Mouse (Mus musculus): ENCODE results near the gene Gpr160. TPM values are rescaled to one million over a fixed set of nuclear protein-coding genes. Genes with fewer than 3 reads are reported as not detected.
"Not testable (repeated sequence)": the region's sequence is repeated elsewhere in the genome, so short reads cannot be mapped to it uniquely, and the experiment has no call there.

Gpr160 gene
- under 1 TPM; 0.84 to 0.88 TPM for total RNA-seq (2021)
- long read RNA-seq, experiment 1: 0 reads
- long read RNA-seq, experiment 2: 0 reads

- peak; percentile 55 for DNase-seq (ENCODE audit: low spot score)
Measured at GRCm38 (mm10) chr3:30855604-30856458, at the start of gene Gpr160. TSS of gene Gpr160 (plus strand) at chr3:30855950.

DNA sequence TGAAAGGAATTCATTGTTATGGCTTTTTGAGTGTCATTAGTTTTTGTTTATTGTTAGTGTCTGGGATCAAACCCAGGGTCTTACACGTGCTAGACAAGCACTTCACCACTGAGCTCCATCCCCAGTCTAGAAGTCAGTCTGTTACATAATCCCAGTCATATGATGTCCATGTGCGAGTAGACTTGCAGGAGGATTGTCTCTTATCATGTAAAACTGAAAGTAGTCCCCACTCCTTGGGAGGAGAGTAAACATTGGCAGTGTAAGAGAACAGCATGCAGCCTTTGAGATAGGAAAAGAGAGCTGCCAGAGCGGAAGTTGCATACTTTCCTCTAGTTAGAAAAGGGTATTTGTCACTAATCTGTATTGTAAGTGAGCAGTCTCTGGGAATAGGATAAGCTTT, 42.9 kb upstream of the Gpr160 start:
- DNase-seq (ENCODE audit: low spot score): no peak

GRCm38 (mm10) chr3:30818630-30819125, 37.1 kb upstream of the Gpr160 start:
- no peak for DNase-seq (ENCODE audit: low spot score)

GRCm38 (mm10) chr3:30822163-30822562, 33.6 kb upstream of the Gpr160 start:
- DNase-seq (ENCODE audit: low spot score): no peak

GRCm38 (mm10) chr3:30826069-30826468, 29.7 kb upstream of the Gpr160 start:
- DNase-seq (ENCODE audit: low spot score): no peak

GRCm38 (mm10) chr3:30831848-30832606, 23.7 kb upstream of the Gpr160 start:
- no peak for DNase-seq (ENCODE audit: low spot score)

DNA sequence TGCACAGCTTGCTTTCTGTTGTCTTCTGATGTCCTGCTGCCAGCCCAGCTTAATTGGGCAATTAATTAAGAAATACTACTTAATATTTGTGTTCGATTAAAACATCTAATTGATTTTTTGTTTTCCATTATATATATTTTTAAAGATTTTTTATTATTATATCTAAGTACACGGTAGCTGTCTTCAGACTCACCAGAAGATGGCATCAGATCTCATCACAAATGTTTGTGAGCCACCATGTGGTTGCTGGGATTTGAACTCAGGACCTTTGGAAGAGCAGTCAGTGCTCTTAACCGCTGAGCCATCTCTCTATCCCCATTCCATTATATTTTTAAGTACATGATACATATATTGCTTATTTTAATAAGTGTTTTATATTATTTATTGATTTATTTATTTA, 22.5 kb upstream of the Gpr160 start:
- no peak for DNase-seq (ENCODE audit: low spot score)

GRCm38 (mm10) chr3:30845755-30846154, 10.0 kb upstream of the Gpr160 start:
- DNase-seq (ENCODE audit: low spot score): no peak

GRCm38 (mm10) chr3:30847413-30847812, 8.3 kb upstream of the Gpr160 start:
- DNase-seq (ENCODE audit: low spot score): no peak

GRCm38 (mm10) chr3:30851422-30851821, 4.3 kb upstream of the Gpr160 start:
- DNase-seq (ENCODE audit: low spot score): no peak

- no peak for DNase-seq (ENCODE audit: low spot score)
Measured at GRCm38 (mm10) chr3:30853596-30853995, 2.2 kb upstream of the Gpr160 start.

DNA sequence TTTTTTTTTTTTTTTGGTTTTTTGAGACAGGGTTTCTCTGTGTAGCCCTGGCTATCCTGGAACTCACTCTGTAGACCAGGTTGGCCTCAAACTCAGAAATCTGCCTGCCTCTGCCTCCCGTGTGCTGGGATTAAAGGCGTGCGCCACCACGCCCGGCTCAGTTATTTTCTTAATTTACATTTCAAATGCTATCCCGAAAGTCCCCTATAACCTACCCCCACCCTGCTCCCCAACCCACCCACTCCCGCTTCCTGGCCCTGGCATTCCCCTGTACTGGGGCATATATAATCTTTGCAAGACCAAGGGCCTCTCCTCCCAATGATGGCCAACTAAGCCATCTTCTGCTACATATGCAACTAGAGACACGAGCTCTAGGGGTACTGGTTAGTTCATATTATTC, 3.8 kb downstream of the Gpr160 start:
- DNase-seq (ENCODE audit: low spot score): not testable (repeated sequence)

DNA sequence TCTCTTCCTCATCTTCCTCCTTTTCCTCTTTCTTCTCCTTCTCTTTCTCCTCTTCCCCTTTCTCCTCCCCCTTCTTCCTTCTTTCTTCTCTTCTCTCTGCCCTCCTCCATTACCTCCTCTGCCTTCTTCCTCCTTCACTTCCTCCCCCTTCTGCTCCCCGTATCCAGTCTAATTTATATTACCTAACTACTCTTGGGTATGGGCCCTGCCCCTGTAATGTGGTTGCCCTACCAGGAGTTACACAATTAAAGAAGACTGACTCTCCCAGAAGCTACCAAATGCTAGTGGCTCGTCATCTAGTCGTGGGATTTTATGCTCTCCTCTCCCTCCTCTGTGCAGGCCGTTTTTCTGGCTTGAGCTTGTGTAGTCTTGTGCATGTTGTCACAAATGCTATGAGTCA, 5.0 kb downstream of the Gpr160 start:
- DNase-seq (ENCODE audit: low spot score): no peak

DNA sequence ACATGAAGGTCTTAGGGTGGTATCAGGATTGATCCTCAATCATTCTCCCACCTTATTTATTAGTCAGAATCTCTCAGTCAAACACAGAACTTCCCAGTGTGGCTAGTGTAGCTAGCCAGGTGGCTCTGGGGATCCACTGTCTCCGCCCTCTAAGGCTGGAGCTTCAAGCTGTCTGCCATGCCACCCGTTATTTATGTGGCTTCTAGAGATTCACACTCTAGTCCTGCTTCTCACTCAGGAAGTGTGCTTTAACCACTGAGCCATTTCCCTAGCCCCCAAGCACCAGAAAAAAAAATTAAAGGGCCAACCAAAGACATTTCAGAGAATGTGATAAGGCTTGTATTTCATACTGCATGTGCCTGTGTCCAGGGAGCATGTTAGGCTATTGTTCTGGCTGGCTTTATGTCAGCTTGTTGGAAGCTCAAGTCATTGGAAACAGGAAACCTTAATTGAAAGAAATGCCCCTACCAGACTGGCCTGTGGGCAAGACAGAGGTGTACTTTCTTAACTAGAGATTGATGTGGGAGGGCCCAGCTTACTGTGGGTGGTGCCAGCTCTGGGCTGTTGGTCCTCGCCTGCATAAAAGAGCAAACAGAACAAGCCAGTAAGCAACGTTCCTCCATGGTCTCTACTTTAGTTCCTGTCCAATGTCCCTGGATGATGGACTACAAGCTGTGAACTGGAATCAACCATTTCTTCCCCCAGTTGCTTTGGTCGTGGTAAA, 8.1 kb downstream of the Gpr160 start:
- DNase-seq (ENCODE audit: low spot score): no peak

DNA sequence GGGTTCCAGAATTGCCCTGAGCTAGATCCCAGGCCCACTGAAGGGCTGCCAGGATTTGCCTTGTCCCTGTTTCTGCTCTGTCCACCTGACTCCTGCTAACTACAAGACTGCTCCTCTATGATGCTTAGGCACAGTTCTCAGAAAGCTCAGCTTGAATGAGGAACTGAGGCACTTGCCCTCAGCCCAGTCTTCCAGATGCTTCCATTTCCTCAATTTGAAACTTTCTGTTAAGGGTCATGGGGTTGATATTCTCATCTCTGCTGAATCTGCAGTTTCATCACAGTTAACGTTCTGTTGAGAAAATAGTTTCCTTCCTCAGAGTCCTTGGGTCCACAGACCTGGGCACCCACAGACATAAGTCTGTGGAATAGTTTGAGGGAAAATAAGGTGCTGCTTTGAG, 8.9 kb downstream of the Gpr160 start:
- DNase-seq (ENCODE audit: low spot score): no peak

DNA sequence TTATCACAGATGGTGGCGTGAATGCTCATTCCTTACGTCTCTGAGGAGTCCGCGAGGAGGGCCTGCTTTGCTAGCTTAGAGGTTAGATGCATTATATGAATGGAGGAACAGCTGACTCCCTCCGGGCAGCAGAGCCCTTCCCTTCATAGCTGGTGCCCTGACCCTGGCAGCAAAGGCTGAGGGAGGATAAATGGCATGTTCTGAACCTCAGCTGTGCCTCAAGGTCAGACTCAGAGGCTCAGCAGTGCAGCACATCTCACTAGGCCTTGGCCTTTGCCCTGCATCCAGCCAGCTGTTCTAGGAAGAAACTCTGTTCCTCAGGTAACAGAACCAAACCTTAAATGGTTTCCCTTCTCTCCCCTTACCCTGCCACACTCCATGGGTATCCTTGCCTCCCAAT, 12.4 kb downstream of the Gpr160 start:
- DNase-seq (ENCODE audit: low spot score): no peak

DNA sequence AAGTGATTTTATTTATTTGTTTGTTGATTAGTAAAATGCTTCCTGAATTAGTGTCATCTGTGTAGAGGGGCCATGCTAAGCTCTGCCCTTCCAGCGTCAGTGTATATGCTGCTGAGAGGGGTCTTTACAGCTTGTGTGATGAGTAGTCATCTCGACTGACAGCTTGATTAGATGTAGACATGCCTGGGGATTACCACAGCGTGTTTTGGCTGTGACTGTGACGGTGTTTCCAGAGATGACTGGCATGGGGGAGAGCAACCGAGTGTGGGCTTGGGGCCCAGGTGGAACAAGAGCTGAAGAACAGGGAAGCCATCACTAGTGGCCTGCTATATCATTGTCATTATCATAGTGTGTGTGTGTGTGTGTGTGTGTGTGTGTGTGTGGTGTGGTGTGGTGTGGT, 12.9 kb downstream of the Gpr160 start:
- no peak for DNase-seq (ENCODE audit: low spot score)

GRCm38 (mm10) chr3:30869995-30870394, 14.2 kb downstream of the Gpr160 start:
- no peak for DNase-seq (ENCODE audit: low spot score)

DNA sequence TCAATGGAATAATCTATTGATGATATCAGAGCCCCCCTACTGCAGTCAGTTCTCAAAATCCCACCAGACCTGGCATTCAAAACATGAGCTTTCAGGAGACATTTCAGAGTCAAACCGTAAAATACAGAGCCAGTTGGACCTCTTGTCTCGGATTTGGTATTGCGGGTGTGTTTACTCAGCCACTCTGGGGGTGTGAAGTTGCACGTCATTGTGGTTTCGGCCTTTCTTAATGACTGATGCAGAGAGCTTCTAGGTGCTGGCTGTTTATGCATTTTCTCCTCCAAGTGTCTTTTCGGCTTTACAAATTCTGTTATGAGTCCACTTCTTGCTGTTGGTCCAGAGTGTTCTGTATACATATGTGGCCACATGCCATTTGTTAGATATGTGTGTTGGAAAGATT, 21.0 kb downstream of the Gpr160 start:
- no peak for DNase-seq (ENCODE audit: low spot score)

DNA sequence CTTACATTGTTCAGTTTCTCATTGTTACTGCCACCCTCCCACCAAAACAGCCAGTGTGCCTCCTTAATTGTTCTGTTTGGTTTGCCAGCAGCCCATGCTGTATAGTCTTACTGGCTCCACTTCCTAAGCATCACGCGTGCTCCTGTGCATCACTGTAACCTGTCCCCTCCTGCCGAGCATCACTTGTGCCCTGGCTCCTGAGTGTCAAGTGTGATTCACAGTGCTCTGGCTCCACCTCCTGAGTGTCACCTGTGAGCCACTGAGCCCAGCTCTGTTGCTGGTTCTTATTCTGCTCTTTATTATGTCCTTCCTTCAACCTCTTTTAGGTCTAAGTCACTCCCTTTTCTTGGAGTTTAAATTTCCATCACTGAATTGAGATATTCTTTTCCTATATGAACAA, 31.7 kb downstream of the Gpr160 start:
- no peak for DNase-seq (ENCODE audit: low spot score)

DNA sequence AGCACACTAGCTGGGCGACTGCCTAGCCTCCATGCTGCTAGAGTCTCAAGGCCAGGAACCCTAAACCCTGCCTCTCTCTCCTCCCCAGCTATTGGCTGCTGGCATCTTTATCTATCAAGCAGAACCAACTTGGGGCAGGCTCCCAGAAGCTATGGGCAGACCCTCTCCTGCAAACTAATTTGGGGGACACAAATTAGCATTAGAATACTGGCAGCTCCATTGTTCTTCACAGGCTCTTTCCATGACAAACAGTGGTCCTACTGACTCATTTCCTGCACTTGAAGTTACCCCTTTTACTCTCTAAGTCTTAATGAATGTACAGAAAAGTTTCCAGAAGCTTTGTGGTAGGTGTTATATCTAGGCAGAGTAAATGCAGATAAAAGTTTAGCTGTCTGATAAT, 33.3 kb downstream of the Gpr160 start:
- no peak for DNase-seq (ENCODE audit: low spot score)

DNA sequence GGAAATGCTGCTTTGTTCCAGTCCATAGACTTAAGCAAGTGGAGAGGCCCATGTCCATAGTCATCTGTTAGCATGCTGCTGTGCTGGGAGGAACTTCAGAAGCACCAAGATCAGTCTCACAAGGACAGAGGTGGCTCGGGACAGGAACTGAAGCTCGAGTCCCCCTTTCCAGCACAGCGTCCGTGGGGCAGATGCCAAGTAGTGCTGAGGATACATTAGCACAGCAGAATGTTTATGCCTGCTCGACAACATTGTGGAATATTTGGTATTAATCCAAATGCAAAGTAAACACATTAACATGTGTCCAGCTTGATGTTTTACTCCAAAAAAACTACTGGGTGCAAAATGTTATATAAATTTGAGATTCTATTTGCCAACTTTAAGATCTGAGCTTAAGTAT, 41.0 kb downstream of the Gpr160 start:
- DNase-seq (ENCODE audit: low spot score): no peak
